Mouse (Mus musculus) neural tube, embryonic 14.5 days (tissue): ENCODE results near the gene Cd244a. TPM values are rescaled to one million over a fixed set of nuclear protein-coding genes. Genes with fewer than 3 reads are reported as not detected.

ENCODE experiments used
- ATAC-seq: fragments of 200-750 bp; cut with Nextera tagmentation; 2 replicates; pipeline ENCODE4 v1.8.0; 2017; ENCODE audit warnings: low read depth, mild to moderate bottlenecking, moderate TSS enrichment, moderate library complexity
- H3K27ac ChIP-seq: fragments of 300-500 bp; sonication (generic); 2 replicates; pipeline ENCODE4 v1.5.1; 2014; ENCODE audit warnings: low read depth, mild to moderate bottlenecking, control low read depth, low read length, moderate library complexity, mixed read lengths
- H3K27me3 ChIP-seq: fragments of 300-500 bp; sonication (generic); 2 replicates; pipeline ENCODE4 v1.6.1; 2014; ENCODE audit warnings: low read length; ENCODE audit not compliant: control insufficient read depth, insufficient read depth
- H3K36me3 ChIP-seq: fragments of 300-500 bp; sonication (generic); 2 replicates; pipeline ENCODE4 v1.6.1; 2014; ENCODE audit warnings: low read length, mixed read lengths; ENCODE audit not compliant: control insufficient read depth, insufficient read depth
- H3K4me1 ChIP-seq: fragments of 300-500 bp; sonication (generic); 2 replicates; pipeline ENCODE4 v1.6.1; 2014; ENCODE audit warnings: low read length; ENCODE audit not compliant: control insufficient read depth, insufficient read depth
- H3K4me2 ChIP-seq: fragments of 300-500 bp; sonication (generic); 2 replicates; pipeline ENCODE4 v1.6.1; 2014; ENCODE audit warnings: mild to moderate bottlenecking, low read depth, low read length, control low read depth
- H3K4me3 ChIP-seq: fragments of 300-500 bp; sonication (generic); 2 replicates; pipeline ENCODE4 v1.5.1; 2014; ENCODE audit warnings: low read depth, low read length, control low read depth, mixed read lengths
- H3K9ac ChIP-seq: fragments of 300-500 bp; sonication (generic); replicated peaks from 2 replicates; pipeline ENCODE4 v1.6.1; 2014; ENCODE audit warnings: low read depth, mild to moderate bottlenecking, control low read depth, low read length, mixed read lengths
- H3K9me3 ChIP-seq: fragments of 300-500 bp; sonication (generic); 2 replicates; pipeline ENCODE4 v1.6.1; 2016; ENCODE audit warnings: low read length; ENCODE audit not compliant: control insufficient read depth
- WGBS: fragments of 180-500 bp; shearing (Covaris S2); extraction: QIAGEN DNeasy Blood & Tissue Kit; methylation state at CpG from one replicate; pipeline ENCODE4 v1.1.7; 2014; 5-methylcytosine and 5-hydroxymethylcytosine counted together
- polyA plus RNA-seq: library from polyadenylated mRNA; unstranded; fragments of >200 nt; fragmentation: Nextera tagmentation; extraction: Ambion mirVana; gene quantifications from 2 replicates; pipeline ENCODE4 v1.2.1, GENCODE M21; 2014

The Cd244a gene
- not detected in 2 replicates for polyA plus RNA-seq

DNA sequence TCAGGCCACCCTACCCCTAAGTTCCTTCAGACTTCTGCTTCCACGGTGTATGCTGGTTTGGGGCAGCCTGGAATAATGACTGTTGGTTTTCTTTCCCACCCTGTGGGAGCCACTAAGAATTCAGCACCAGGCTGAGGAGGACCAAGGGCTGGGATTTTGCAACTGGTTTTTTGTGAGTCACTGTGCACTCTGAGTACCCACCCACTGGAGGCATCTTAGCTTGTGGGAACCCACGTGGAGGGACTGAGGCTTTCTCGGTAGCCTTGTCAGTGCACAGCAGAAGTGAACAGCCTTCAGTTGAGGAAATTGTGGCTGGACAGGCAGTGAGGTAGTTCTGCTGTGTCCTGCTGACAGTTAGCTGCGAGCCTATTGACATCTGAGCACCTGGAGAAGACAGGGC is at the start of gene Cd244a:
Cd244a (plus strand) TSS at position 296 of the 400 bp plus-strand sequence.
- H3K27ac ChIP-seq = no peak within 1 kb of the TSS
- WGBS = 88% methylated on average over 4 of the region's 4 CpGs
- no peaks in the 10 kb centered on the region for H3K27me3 ChIP-seq
- H3K4me2 ChIP-seq = no peak within 1 kb of the TSS
- H3K4me3 ChIP-seq = no peak within 1 kb of the TSS
- no peak within 1 kb of the TSS for H3K9ac ChIP-seq
- no peak for ATAC-seq
- no peaks in the 10 kb centered on the region for H3K9me3 ChIP-seq
- no peaks in the 10 kb centered on the region for H3K36me3 ChIP-seq
- no peaks in the 10 kb centered on the region for H3K4me1 ChIP-seq

DNA sequence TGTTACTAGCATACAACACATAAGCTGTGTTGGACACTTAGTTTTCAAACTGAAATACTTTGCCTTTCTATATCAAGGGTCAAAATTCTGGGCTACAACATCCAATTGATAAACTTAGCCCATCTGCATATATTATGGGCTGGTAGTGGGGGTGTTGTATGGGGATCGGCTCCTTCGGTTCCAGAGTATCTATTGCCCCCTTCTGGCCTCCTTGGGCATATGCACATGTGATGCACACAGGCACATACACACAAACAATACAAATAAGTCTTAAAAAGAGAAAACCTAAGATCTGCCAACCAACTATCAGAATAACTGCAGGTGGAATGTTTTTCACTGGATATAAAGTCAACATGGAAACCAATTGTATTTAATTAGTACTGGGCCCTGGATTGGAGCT is 45.8 kb upstream of the Cd244a start:
- Histone ChIP-seq H3K4me1 (no peaks in the 10 kb centered on the region), H3K27ac (no peak overlapping the region), H3K4me3 (no peak overlapping the region), H3K27me3 (no peaks in the 10 kb centered on the region), H3K9me3 (no peaks in the 10 kb centered on the region), H3K4me2 (no peak overlapping the region), H3K9ac (no peak overlapping the region), H3K36me3 (no peaks in the 10 kb centered on the region)
- 81% methylated on average over 2 of the region's 2 CpGs for WGBS
- ATAC-seq = no peak

DNA sequence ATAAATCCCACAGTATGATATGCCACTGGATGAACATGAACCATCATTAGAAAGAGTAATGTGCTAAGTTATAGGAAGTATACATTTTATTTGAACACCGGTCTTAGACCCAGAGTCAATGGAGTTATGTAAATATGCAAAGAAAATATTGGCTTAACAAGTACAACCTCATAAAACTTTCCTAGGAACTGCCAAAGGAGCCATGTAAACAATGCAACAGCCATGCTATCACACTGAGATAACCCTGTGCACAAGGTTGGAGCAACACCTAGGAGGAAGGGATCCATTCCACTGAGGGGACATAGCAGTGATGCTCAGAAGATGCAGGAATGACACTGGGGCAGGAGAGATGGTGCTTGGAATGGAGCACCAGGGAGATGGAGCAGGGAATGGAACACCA is 45.2 kb upstream of the Cd244a start:
- Histone ChIP-seq H3K9me3 (no peaks in the 10 kb centered on the region), H3K36me3 (no peaks in the 10 kb centered on the region), H3K4me3 (no peak overlapping the region), H3K4me2 (no peak overlapping the region), H3K9ac (no peak overlapping the region), H3K27ac (no peak overlapping the region), H3K27me3 (no peaks in the 10 kb centered on the region), H3K4me1 (no peaks in the 10 kb centered on the region)
- ATAC-seq = no peak
- 98% methylated on average over 1 of the region's 1 CpGs for WGBS

DNA sequence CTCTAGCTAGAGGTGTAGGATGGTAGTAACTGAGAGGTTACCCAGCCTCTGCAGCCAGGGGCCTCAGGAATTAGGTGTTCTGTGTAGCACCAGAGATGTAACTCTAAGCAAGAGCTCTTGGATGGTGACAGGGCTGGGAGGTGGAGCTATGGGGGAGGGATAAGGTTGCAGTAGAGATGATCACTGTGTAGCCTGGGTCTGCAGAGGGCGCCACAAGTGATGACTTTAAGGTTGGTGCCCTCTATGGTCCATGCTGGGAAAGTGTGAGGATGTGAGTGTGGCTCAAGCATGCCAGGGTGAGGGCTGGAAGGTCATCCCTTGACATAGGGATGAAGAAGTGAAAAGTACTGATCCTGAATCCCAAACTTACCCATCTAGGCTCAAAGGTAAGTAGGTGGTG is 44.0 kb upstream of the Cd244a start:
- Histone ChIP-seq H3K4me3 (no peak overlapping the region), H3K4me1 (no peaks in the 10 kb centered on the region), H3K9me3 (no peaks in the 10 kb centered on the region), H3K27me3 (no peaks in the 10 kb centered on the region), H3K36me3 (no peaks in the 10 kb centered on the region), H3K4me2 (no peak overlapping the region), H3K9ac (no peak overlapping the region), H3K27ac (no peak overlapping the region)
- 37% methylated on average over 1 of the region's 1 CpGs for WGBS
- no peak; the same call in 1 of the 2 replicates for ATAC-seq

DNA sequence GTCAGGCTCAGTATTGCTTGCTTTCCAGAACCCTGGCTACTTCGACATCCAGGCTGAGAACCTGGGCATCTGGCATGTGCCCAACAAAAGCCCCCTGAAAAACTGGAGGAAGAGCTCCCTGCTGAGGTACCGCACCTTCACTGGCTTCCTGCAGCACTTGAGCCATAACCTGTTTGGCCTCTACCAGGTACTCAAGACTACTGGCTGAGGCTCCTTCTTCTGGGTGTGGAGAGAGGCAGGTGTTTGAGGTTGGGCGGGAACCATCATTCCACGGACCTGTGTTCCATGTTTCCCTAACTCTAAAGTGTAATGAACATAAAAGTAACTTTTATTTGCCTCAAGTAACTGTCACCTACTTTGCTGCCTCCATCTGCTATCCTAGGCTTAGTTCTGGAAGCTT is 43.4 kb upstream of the Cd244a start:
- Histone ChIP-seq H3K4me3 (no peak overlapping the region), H3K27me3 (no peaks in the 10 kb centered on the region), H3K9me3 (no peaks in the 10 kb centered on the region), H3K36me3 (no peaks in the 10 kb centered on the region), H3K9ac (no peak overlapping the region), H3K27ac (no peak overlapping the region), H3K4me1 (no peaks in the 10 kb centered on the region), H3K4me2 (no peak overlapping the region)
- WGBS = 90% methylated on average over 4 of the region's 4 CpGs
- ATAC-seq = no peak

DNA sequence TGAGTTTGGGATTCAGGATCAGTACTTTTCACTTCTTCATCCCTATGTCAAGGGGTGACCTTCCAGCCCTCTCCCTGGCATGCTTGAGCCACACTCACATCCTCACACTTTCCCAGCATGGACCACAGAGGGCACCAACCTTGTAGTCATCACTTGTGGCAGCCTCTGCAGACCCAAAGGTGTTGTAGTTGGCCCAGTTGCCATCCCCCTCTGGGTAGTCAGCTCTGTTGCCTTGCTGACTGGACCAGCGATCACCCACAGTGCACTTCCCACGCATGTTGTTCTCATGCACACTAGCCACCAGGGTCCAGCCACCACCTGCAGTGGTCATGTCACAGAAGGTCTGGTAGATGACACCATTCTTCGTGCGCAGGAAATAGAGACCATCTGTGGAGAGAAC is 27.6 kb upstream of the Cd244a start:
- no peak for ATAC-seq
- 88% methylated on average over 4 of the region's 4 CpGs for WGBS

DNA sequence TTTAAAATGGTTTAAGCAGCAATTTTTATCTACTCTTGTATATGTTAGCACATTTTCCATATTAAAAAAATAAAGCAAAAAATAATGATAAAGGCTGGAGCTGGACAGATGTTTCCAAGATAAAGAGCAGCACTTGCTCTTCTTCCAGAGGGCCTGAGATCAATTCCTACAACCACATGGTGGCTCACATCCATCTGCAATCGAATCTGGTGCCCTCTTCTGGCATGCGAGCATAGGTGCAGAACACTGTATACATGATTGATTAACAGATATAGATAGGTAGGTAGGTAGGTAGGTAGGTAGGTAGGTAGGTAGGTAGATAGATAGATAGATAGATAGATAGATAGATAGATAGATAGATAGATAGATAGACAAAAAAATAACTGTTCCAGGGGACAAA is 26.2 kb upstream of the Cd244a start:
- no peak overlapping the region for H3K27ac ChIP-seq
- 69% methylated on average over 2 of the region's 2 CpGs for WGBS
- H3K27me3 ChIP-seq = no peaks in the 10 kb centered on the region
- no peak overlapping the region for H3K4me2 ChIP-seq
- no peaks in the 10 kb centered on the region for H3K9me3 ChIP-seq
- H3K9ac ChIP-seq = no peak overlapping the region
- no peaks in the 10 kb centered on the region for H3K36me3 ChIP-seq
- no peak overlapping the region for H3K4me3 ChIP-seq
- no peaks in the 10 kb centered on the region for H3K4me1 ChIP-seq
- no peak for ATAC-seq

More for the DNA sequence above, 27.6 kb upstream of the Cd244a start:
- no peak overlapping the region for H3K9ac ChIP-seq
- H3K4me3 ChIP-seq = no peak overlapping the region
- no peaks in the 10 kb centered on the region for H3K27me3 ChIP-seq
- H3K27ac ChIP-seq = no peak overlapping the region
- no peaks in the 10 kb centered on the region for H3K9me3 ChIP-seq
- no peak overlapping the region for H3K4me2 ChIP-seq
- H3K4me1 ChIP-seq = no peaks in the 10 kb centered on the region
- H3K36me3 ChIP-seq = no peaks in the 10 kb centered on the region

DNA sequence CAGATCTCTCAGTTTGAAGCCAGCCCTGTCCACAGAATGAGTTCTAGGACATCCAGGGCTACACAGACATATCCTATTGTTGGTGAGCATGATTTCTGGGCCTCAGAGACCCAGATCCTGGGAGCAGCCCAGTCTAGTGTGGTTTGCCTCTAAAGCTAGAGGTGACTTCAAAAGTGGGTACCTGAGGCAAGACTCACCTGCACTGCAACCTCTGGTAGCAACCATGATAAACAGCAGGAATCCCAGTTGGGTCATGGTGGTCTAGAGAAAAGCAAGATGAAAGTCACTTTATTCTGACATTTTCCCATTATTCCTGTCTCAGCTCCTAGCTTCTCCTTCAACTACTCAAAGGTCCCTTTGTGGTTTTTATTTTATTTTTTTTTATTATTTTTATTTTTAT is 24.4 kb upstream of the Cd244a start:
- ATAC-seq = no peak
- Histone ChIP-seq H3K4me2 (no peak overlapping the region), H3K4me3 (no peak overlapping the region), H3K9ac (no peak overlapping the region), H3K27ac (no peak overlapping the region), H3K4me1 (no peaks in the 10 kb centered on the region), H3K27me3 (no peaks in the 10 kb centered on the region), H3K9me3 (no peaks in the 10 kb centered on the region; the same call in 1 of the 2 replicates), H3K36me3 (no peaks in the 10 kb centered on the region)

DNA sequence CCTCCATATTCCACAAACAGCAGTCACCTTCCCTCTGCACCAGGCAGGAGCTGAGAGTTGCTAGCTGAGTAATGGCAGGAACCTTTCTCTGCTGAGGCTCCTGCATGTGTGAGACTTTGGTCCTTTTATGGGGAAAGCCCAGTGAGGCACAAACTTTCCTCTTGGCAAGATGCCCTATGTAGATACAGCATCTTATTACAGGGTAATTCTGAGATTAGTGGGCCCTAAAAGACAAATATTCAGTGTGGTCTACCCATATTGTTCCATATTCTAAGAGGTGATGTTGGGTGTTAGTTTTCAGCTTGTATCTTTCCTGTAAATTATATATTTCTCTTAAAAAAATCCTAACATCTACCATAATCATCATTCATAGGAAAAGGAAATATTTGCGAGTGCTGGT is 23.8 kb upstream of the Cd244a start, which contains the start of gene Itln1:
Itln1 (minus strand) TSS at position 101 of the 400 bp plus-strand sequence.
- no peaks in the 10 kb centered on the region for H3K36me3 ChIP-seq
- no peak within 1 kb of the TSS for H3K4me3 ChIP-seq
- H3K9ac ChIP-seq = no peak within 1 kb of the TSS
- H3K27me3 ChIP-seq = no peaks in the 10 kb centered on the region
- H3K4me2 ChIP-seq = no peak within 1 kb of the TSS
- WGBS = 100% methylated on average over 1 of the region's 1 CpGs
- H3K27ac ChIP-seq = no peak within 1 kb of the TSS
- ATAC-seq = no peak
- no peaks in the 10 kb centered on the region; the same call in 1 of the 2 replicates for H3K9me3 ChIP-seq
- no peaks in the 10 kb centered on the region for H3K4me1 ChIP-seq

DNA sequence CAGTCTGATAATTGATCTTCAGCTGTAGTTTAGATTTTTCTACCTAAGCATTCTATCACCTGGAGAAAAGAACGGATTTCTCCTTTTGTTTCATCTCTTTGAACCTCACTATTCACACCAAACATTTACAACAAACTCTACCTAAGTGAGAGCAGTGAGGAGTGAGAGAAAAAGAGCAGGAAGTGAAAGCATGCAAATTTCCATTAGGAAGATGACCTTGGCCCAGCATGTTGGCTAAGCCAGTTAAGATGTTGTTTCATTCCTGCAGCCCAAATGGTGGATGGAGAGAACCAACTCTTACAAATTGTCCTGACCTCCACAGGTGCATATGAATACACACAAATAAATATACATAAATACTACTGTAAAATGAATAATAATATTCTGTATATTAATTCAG is 18.3 kb upstream of the Cd244a start:
- no peak overlapping the region for H3K4me3 ChIP-seq
- no peak overlapping the region for H3K9ac ChIP-seq
- ATAC-seq = no peak
- H3K9me3 ChIP-seq = no peaks in the 10 kb centered on the region; the same call in 1 of the 2 replicates
- no peak overlapping the region for H3K4me2 ChIP-seq
- H3K27ac ChIP-seq = no peak overlapping the region
- H3K27me3 ChIP-seq = no peaks in the 10 kb centered on the region
- no peaks in the 10 kb centered on the region for H3K36me3 ChIP-seq
- WGBS = 79% methylated on average over 1 of the region's 1 CpGs
- H3K4me1 ChIP-seq = no peaks in the 10 kb centered on the region
